Mouse (Mus musculus): ENCODE measurements around the gene Naa60. TPM values are rescaled to one million over a fixed set of nuclear protein-coding genes. Genes with fewer than 3 reads are reported as not detected.

The Naa60 gene
- polyA plus RNA-seq, 1 experiment from 2014 or later, result 33.9 TPM

DNA sequence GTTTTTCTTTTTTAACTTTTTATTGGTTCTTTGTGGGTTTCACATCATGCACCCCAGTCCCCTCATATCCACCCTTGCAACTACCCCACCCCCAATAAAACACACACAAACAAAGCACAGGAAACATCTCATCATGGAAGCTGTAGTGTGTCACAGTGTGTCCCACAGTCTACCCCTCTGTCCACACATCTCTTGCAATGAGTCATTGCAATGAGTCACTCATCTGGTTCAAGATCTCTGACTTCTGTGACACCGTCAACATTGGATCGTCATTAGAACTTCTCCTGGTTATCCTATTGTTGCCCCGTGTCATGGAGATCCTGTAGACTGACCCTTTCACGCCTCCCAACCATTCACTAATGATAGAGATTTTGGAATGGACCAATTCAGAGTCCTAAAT lies 62.5 kb downstream of the Naa60 start:
- Histone ChIP-seq H3K36me3 (replicated peaks; ENCODE audit: insufficient read depth, low read length) (peaks cover 36% of the 10 kb centered on the region), H3K4me1 (ENCODE audit: insufficient read depth) (no peaks in the 10 kb centered on the region; the same call in 1 of the 2 replicates), H3K9me3 (ENCODE audit: low read length) (no peaks in the 10 kb centered on the region), H3K4me3 (ENCODE audit: low read depth, low read length) (no peak overlapping the region), H3K4me2 (ENCODE audit: low read depth, low read length) (no peak overlapping the region), H3K27me3 (ENCODE audit: insufficient read depth, low read length) (no peaks in the 10 kb centered on the region), H3K27ac (ENCODE audit: low read depth) (no peak overlapping the region), H3K9ac (replicated peaks) (no peak overlapping the region)
- 81% methylated on average over 4 of the region's 4 CpGs for WGBS (ENCODE audit: insufficient replicate concordance)
- ATAC-seq (peak; percentile 71), DNase-seq (no peak)
- TF ChIP-seq CTCF (IDR thresholded peaks at IDR 0.05; ENCODE audit: low read depth) (no peak), EP300 (IDR thresholded peaks at IDR 0.05; ENCODE audit: low read depth) (no peak)

DNA sequence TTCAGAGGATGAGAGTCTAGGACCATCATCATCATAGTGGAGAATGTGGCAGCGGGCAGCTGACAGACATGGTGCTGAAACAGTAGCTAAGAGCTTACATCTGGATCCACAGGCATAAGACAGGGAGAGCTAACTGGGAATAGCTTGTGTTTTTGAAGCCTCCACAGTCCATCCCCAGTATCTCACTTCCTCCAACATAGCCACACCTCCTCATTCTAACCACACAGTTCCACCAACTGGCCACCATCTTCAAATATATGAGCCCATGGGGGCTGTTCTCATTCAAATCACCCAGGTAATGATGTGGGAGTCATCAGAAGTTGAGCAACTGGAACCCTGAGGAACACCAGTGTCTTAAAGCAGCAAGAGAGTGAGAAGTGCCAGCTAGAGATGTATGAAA lies 79.0 kb downstream of the Naa60 start:
- no peak overlapping the region for H3K27ac ChIP-seq (ENCODE audit: low read depth)
- H3K36me3 ChIP-seq (replicated peaks; ENCODE audit: insufficient read depth, low read length), result no peaks in the 10 kb centered on the region
- no peaks in the 10 kb centered on the region for H3K9me3 ChIP-seq (ENCODE audit: low read length)
- no peaks in the 10 kb centered on the region for H3K27me3 ChIP-seq (ENCODE audit: insufficient read depth, low read length)
- H3K4me2 ChIP-seq (ENCODE audit: low read depth, low read length), result no peak overlapping the region
- WGBS (ENCODE audit: insufficient replicate concordance), result 74% methylated on average over 1 of the region's 1 CpGs
- no peak for DNase-seq
- no peak overlapping the region for H3K9ac ChIP-seq (replicated peaks)
- no peak overlapping the region for H3K4me3 ChIP-seq (ENCODE audit: low read depth, low read length)
- TF ChIP-seq EP300 (IDR thresholded peaks at IDR 0.05; ENCODE audit: low read depth) (no peak), CTCF (IDR thresholded peaks at IDR 0.05; ENCODE audit: low read depth) (no peak)
- H3K4me1 ChIP-seq (ENCODE audit: insufficient read depth), result no peaks in the 10 kb centered on the region
- ATAC-seq, result no peak

Small RNAs within 50 kb of the gene (microRNA-seq; reads per million reads assigned to microRNA genes)
- not detected for gene Gm23493

Other genes with a start within 250 kb of the Naa60 start
- 0.58 and 0.75 TPM in 2 replicates for gene Mefv, start 154.3 kb upstream of the Naa60 start, polyA plus RNA-seq (2015; fragmentation: Nextera tagmentation; extraction: Ambion mirVana)
- 9.7 and 10.7 TPM in 2 replicates for gene Zfp263, start 128.3 kb upstream of the Naa60 start, polyA plus RNA-seq (2015; fragmentation: Nextera tagmentation; extraction: Ambion mirVana)
- not detected in 2 replicates for gene Olfr15, start 41.5 kb upstream of the Naa60 start, polyA plus RNA-seq (2015; fragmentation: Nextera tagmentation; extraction: Ambion mirVana)
- 0.57 and 0.70 TPM in 2 replicates for gene Zfp174, start 25.1 kb upstream of the Naa60 start, polyA plus RNA-seq (2015; fragmentation: Nextera tagmentation; extraction: Ambion mirVana)
- 1.8 and 2.7 TPM in 2 replicates for gene Zfp597, start 12.2 kb downstream of the Naa60 start, polyA plus RNA-seq (2015; fragmentation: Nextera tagmentation; extraction: Ambion mirVana)
- gene Gm20695, start 12.3 kb downstream of the Naa60 start, polyA plus RNA-seq (2015; fragmentation: Nextera tagmentation; extraction: Ambion mirVana), result 3.4 and 3.9 TPM in 2 replicates
- gene 1700037C18Rik, start 36.3 kb downstream of the Naa60 start, polyA plus RNA-seq (2015; fragmentation: Nextera tagmentation; extraction: Ambion mirVana), result 1.9 and 2.4 TPM in 2 replicates
- gene Cluap1, start 36.4 kb downstream of the Naa60 start, polyA plus RNA-seq (2015; fragmentation: Nextera tagmentation; extraction: Ambion mirVana), result 6.6 and 6.9 TPM in 2 replicates
- gene Nlrc3, start 104.3 kb downstream of the Naa60 start, polyA plus RNA-seq (2015; fragmentation: Nextera tagmentation; extraction: Ambion mirVana), result 0.29 and 0.31 TPM in 2 replicates
- 2.5 and 2.9 TPM in 2 replicates for gene Slx4, start 131.4 kb downstream of the Naa60 start, polyA plus RNA-seq (2015; fragmentation: Nextera tagmentation; extraction: Ambion mirVana)
- gene Dnase1, start 164.6 kb downstream of the Naa60 start, polyA plus RNA-seq (2015; fragmentation: Nextera tagmentation; extraction: Ambion mirVana), result 0.18 and 0.43 TPM in 2 replicates
- 55.3 and 61.2 TPM in 2 replicates for gene Trap1, start 205.5 kb downstream of the Naa60 start, polyA plus RNA-seq (2015; fragmentation: Nextera tagmentation; extraction: Ambion mirVana)